Mouse (Mus musculus) G1E (cell line): Measurements from ENCODE around the gene Gpc5. TPM values are rescaled to one million over a fixed set of nuclear protein-coding genes. Genes with fewer than 3 reads are reported as not detected.

Source experiments
- ATAC-seq: 2 replicates; pipeline ENCODE4 v1.8.0; 2016; ENCODE audit warnings: mild to moderate bottlenecking; ENCODE audit not compliant: insufficient number of reproducible peaks, poor library complexity, low FRiP score, severe bottlenecking; ENCODE audit errors: extremely low read depth
- DNase-seq: peaks from one replicate; pipeline ENCODE4 v3.0.0; 2012; ENCODE audit warnings: low spot score
- H3K27me3 ChIP-seq: 2 replicates; pipeline ENCODE4 v1.6.1; 2012; ENCODE audit warnings: mild to moderate bottlenecking, low read length, inconsistent platforms; ENCODE audit not compliant: insufficient read depth
- H3K36me3 ChIP-seq: replicated peaks from 2 replicates; pipeline ENCODE3; 2012; ENCODE audit warnings: mild to moderate bottlenecking, inconsistent platforms
- H3K4me1 ChIP-seq: 2 replicates; pipeline ENCODE4 v1.6.1; 2012; ENCODE audit warnings: low read depth, low read length, inconsistent platforms, mixed read lengths; ENCODE audit not compliant: insufficient read depth
- H3K4me3 ChIP-seq: 2 replicates; pipeline ENCODE4 v1.5.1; 2012; ENCODE audit warnings: low read depth, mild to moderate bottlenecking, inconsistent platforms, low read length, moderate library complexity, mixed read lengths
- H3K9me3 ChIP-seq: replicated peaks from 2 replicates; pipeline ENCODE4 v1.6.1; 2012; ENCODE audit warnings: inconsistent platforms
- CTCF ChIP-seq: IDR thresholded peaks from 2 replicates; pipeline ENCODE4 v1.5.1; 2012; ENCODE audit warnings: low read depth, low read length, inconsistent platforms, mixed read lengths
- GATA1 ChIP-seq: IDR thresholded peaks from 2 replicates; pipeline ENCODE4 v1.6.1; 2012; ENCODE audit warnings: borderline replicate concordance, low read length, inconsistent platforms, mixed read lengths
- GATA2 ChIP-seq: IDR thresholded peaks from 2 replicates; pipeline ENCODE4 v1.6.1; 2012; ENCODE audit warnings: low read depth, low read length, inconsistent platforms, borderline replicate concordance
- POLR2AphosphoS5 ChIP-seq: IDR thresholded peaks from 2 replicates; pipeline ENCODE4 v1.6.1; 2012; ENCODE audit warnings: low read depth, low read length, inconsistent platforms; ENCODE audit not compliant: insufficient replicate concordance
- TAL1 ChIP-seq: conservative IDR thresholded peaks from 2 replicates; pipeline ENCODE4 v1.6.1; 2012; ENCODE audit warnings: low read depth, low read length, inconsistent platforms, mixed read lengths
- polyA plus RNA-seq: library from polyadenylated mRNA; stranded (reverse); fragments of >175 nt; gene quantifications from 2 replicates; pipeline ENCODE4 v1.2.3, GENCODE M21; 2012
- total RNA-seq, 2 experiments: library from RNA; stranded (forward) in 1 of 2; stranded (reverse) in 1 of 2; fragments of 200-1000 nt in 1 of 2; fragments of >200 nt in 1 of 2; fragmentation: Nextera tagmentation in 1 of 2; gene quantifications; 2 replicates each; pipeline ENCODE4 v1.2.3; 2014 to 2017

Gene Gpc5
- total RNA-seq (2014; fragmentation: Nextera tagmentation) (not detected in 2 replicates), total RNA-seq (2017) (0.06 and 0.16 TPM in 2 replicates), polyA plus RNA-seq (not detected in 2 replicates)

GRCm38 (mm10) chr14:115092081-115092480 is at the start of gene Gpc5:
Gene Gpc5, plus strand, starts transcription at chr14:115092215.
- H3K4me3 ChIP-seq = peak within 1 kb of the TSS; percentile 31; the same call in 1 of the 2 replicates
- H3K9me3 ChIP-seq = peaks cover 23% of the 10 kb centered on the region
- ATAC-seq = no peak
- H3K4me1 ChIP-seq = no peaks in the 10 kb centered on the region
- TF ChIP-seq GATA1 = no peak
- TF ChIP-seq CTCF = no peak
- TF ChIP-seq TAL1 = no peak
- TF ChIP-seq POLR2AphosphoS5 = no peak
- no peak for TF ChIP-seq GATA2
- H3K36me3 ChIP-seq = no peaks in the 10 kb centered on the region
- DNase-seq = no peak
- H3K27me3 ChIP-seq = no peaks in the 10 kb centered on the region; the same call in 1 of the 2 replicates

DNA sequence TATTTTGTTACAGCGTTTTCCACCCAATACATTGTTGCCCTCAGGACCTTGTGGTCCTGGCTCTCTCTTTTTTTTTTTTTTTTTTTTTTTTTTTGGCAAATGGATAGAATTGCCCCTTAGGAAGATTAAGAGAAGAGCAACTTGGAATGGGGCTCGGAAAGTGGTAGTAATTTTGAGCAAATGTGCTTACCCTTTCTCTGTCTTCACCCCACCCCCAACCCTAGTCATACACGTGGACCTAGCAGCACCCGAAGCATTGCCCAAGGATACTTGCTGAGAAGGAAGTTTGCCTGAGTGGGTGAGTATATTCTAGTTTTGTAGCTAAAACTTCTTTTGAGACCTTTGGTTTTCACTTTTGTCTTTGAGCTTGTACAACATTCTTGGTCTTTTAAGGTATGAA is 49.4 kb upstream of the Gpc5 start:
- Histone ChIP-seq H3K4me1 (peaks cover 50% of the 10 kb centered on the region), H3K9me3 (no peaks in the 10 kb centered on the region), H3K4me3 (peak overlapping the region; percentile 93), H3K27me3 (no peaks in the 10 kb centered on the region), H3K36me3 (peaks cover 50% of the 10 kb centered on the region)
- ATAC-seq (peak; percentile 35; the same call in 1 of the 2 replicates), DNase-seq (peak; percentile 58)
- TF ChIP-seq TAL1 (no peak), GATA2 (no peak), CTCF (no peak), GATA1 (no peak), POLR2AphosphoS5 (no peak)

DNA sequence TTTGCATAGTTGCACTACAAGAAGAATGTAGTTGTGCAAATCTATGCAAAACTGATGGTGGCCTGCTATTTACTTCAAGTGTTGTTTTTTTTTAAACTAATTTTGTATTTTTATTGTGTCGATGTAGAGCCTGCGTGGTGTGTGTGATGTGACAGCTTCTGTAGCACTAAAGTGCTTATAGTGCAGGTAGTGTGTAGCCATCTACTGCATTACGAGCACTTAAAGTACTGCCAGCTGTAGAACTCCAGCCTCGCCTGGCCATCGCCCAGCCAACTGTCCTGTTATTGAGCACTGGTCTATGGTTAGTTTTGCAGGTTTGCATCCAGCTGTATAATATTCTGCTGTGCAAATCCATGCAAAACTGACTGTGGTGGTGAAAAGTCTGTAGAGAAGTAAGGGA is 48.0 kb upstream of the Gpc5 start:
- peak overlapping the region; percentile 93 for H3K4me3 ChIP-seq
- H3K9me3 ChIP-seq = no peaks in the 10 kb centered on the region
- ATAC-seq (no peak), DNase-seq (no peak)
- H3K4me1 ChIP-seq = peaks cover 63% of the 10 kb centered on the region
- TF ChIP-seq CTCF = no peak
- TF ChIP-seq GATA2 = no peak
- no peak for TF ChIP-seq POLR2AphosphoS5
- no peak for TF ChIP-seq GATA1
- TF ChIP-seq TAL1 = no peak
- no peaks in the 10 kb centered on the region for H3K27me3 ChIP-seq
- peaks cover 56% of the 10 kb centered on the region for H3K36me3 ChIP-seq

GRCm38 (mm10) chr14:115045712-115046111 is 46.3 kb upstream of the Gpc5 start:
- Histone ChIP-seq H3K4me3 (no peak overlapping the region), H3K9me3 (no peaks in the 10 kb centered on the region), H3K27me3 (no peaks in the 10 kb centered on the region), H3K36me3 (peaks cover 59% of the 10 kb centered on the region), H3K4me1 (peaks cover 57% of the 10 kb centered on the region)
- no peak for ATAC-seq
- no peak for DNase-seq
- no peak for TF ChIP-seq TAL1
- no peak for TF ChIP-seq CTCF
- TF ChIP-seq GATA1 = no peak
- TF ChIP-seq POLR2AphosphoS5 = no peak
- TF ChIP-seq GATA2 = no peak

DNA sequence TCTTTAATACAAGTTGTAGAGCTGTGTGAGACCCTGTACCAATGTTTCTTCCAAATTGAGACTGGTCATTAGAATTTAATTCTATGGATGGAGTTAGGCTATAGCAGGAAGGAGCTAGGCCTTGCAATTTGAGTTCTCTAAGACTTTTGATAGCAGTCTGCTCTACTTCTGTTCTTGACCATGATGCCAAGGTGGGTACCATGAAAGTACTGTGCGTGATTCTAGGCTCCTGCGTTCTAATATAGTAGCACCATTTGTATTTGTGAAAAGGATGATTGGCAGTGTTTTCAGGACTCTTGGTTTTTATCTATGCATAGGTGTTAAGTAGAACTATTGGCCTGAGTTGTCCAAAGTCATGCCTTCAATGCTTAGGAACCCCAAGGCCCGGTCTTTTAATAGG is 44.7 kb upstream of the Gpc5 start:
- Histone ChIP-seq H3K4me1 (peaks cover 56% of the 10 kb centered on the region), H3K27me3 (no peaks in the 10 kb centered on the region), H3K36me3 (peaks cover 59% of the 10 kb centered on the region), H3K9me3 (no peaks in the 10 kb centered on the region), H3K4me3 (no peak overlapping the region)
- ATAC-seq (no peak), DNase-seq (no peak)
- TF ChIP-seq POLR2AphosphoS5 (peak; percentile 64; the same call in 1 of the 2 replicates), TAL1 (no peak)

DNA sequence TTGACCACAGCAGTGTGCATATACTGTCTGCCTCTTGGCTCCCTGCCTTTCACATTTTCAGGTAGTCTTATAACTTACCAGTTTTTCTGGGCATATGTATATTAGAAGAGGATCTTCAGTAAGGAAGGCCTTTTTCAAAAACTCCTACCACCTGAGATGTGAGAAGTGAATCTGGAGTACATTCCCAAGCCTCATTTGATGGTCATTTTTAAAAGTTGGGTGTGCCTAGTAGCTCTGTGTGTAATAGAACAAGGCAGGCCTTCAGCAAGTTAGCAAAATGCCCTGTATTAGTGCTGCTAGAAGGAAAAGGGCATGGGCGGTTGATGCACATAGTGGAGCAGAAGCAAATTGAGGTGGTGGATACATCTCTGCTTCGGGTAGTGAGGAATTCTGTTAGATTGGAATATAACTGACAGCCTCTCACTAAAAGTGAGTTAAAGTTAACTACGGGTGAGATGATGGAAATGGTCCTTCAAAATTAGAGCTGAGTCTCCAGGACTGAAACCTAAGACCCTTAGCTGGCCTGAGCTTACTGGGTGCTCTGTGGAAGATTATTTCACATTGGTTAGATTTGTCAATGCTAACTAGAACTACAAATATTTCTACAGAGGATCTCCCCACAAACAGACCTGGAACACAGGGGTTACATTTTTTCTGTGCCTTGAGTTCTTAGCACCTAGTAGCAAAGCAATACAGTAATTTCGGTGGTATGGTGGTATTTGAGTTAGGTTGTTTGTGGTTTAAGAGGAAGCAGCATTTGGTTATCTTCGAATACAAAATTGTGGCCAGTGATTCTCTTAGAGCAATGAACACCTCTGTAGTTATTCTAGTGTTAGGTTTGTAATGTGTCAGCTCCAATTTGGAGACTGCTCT is 43.8 kb upstream of the Gpc5 start:
- 0 out of 2 replicates have a peak, but pooled peaks have one; percentile 0 for ATAC-seq
- H3K27me3 ChIP-seq = no peaks in the 10 kb centered on the region
- peaks cover 53% of the 10 kb centered on the region for H3K4me1 ChIP-seq
- no peaks in the 10 kb centered on the region for H3K9me3 ChIP-seq
- TF ChIP-seq GATA2 (no peak), CTCF (no peak), POLR2AphosphoS5 (no peak)
- H3K36me3 ChIP-seq = peaks cover 55% of the 10 kb centered on the region
- H3K4me3 ChIP-seq = no peak overlapping the region
- no peak for DNase-seq
